Mouse (Mus musculus): ENCODE measurements around the gene Duoxa1.
"Not testable (repeated sequence)": the region's sequence is repeated elsewhere in the genome, so short reads cannot be mapped to it uniquely, and the experiment has no call there.

GRCm38 (mm10) chr2:122330317-122330716 lies 16.8 kb upstream of the Duoxa1 start:
- TF ChIP-seq EP300, CTCF (IDR thresholded peaks at IDR 0.05; ENCODE audit: low read depth): not testable (repeated sequence)
